Mouse (Mus musculus) C2C12 (cell line): ENCODE measurements around the gene Prss57. TPM values are rescaled to one million over a fixed set of nuclear protein-coding genes. Genes with fewer than 3 reads are reported as not detected.

Experiments used
- H3K27me3 ChIP-seq: one replicate; pipeline ENCODE4 v1.6.1; 2011; ENCODE audit not compliant: control insufficient read depth, insufficient read depth, insufficient read length
- H3K36me3 ChIP-seq: one replicate; pipeline ENCODE4 v1.6.1; 2011; ENCODE audit not compliant: control insufficient read depth, insufficient read depth
- H3K4me3 ChIP-seq: one replicate; pipeline ENCODE4 v1.5.1; 2011; ENCODE audit warnings: mild to moderate bottlenecking, control low read depth; ENCODE audit not compliant: poor library complexity, insufficient read depth, severe bottlenecking
- H3K79me2 ChIP-seq: one replicate; pipeline ENCODE4 v1.6.1; 2011; ENCODE audit not compliant: control insufficient read depth, insufficient read depth
- H3K79me3 ChIP-seq: one replicate; pipeline ENCODE4 v1.6.1; 2011; ENCODE audit warnings: low read depth, control low read depth
- H3ac ChIP-seq: one replicate; pipeline ENCODE3; 2011; ENCODE audit warnings: low read depth; ENCODE audit not compliant: control insufficient read depth, insufficient read length
- CEBPB ChIP-seq: IDR thresholded peaks from one replicate; pipeline ENCODE4 v1.6.1; 2011; ENCODE audit warnings: low read depth, mild to moderate bottlenecking, control low read depth, moderate library complexity
- CTCF ChIP-seq: IDR thresholded peaks from one replicate; pipeline ENCODE4 v1.5.1; 2011; ENCODE audit not compliant: control insufficient read depth, insufficient read depth, insufficient read length
- FOSL1 ChIP-seq: IDR thresholded peaks from one replicate; pipeline ENCODE4 v1.8.0; 2011; ENCODE audit warnings: mild to moderate bottlenecking, low read length; ENCODE audit not compliant: poor library complexity, insufficient read depth, severe bottlenecking
- MAX ChIP-seq: IDR thresholded peaks from one replicate; pipeline ENCODE4 v1.6.1; 2011; ENCODE audit warnings: mild to moderate bottlenecking, control low read depth
- MYOD1 ChIP-seq: IDR thresholded peaks from one replicate; pipeline ENCODE4 v1.6.1; 2011; ENCODE audit warnings: low read depth; ENCODE audit not compliant: control insufficient read depth, insufficient read length
- MYOG ChIP-seq: IDR thresholded peaks from one replicate; pipeline ENCODE4 v1.6.1; 2011; ENCODE audit not compliant: control insufficient read depth, insufficient read length; ENCODE audit errors: extremely low read depth
- USF1 ChIP-seq: IDR thresholded peaks from one replicate; pipeline ENCODE4 v1.6.1; 2011; ENCODE audit warnings: low read depth, mild to moderate bottlenecking, control low read depth, moderate library complexity
- polyA plus RNA-seq: library from polyadenylated mRNA; unstranded; fragments of >200 nt; fragmentation: generic; extraction: Trizol; gene quantifications from one replicate; pipeline ENCODE4 v1.2.1, GENCODE M21; 2012; ENCODE audit warnings: missing spikeins

The Prss57 gene
- polyA plus RNA-seq, 1 experiment = not detected

- no peak overlapping the region for H3ac ChIP-seq
- TF ChIP-seq MYOD1 (no peak), CTCF (no peak), USF1 (no peak), FOSL1 (no peak), MYOG (no peak), CEBPB (no peak), MAX (no peak)
- H3K27me3 ChIP-seq = no peaks in the 10 kb centered on the region
- H3K4me3 ChIP-seq = no peak overlapping the region
- no peaks in the 10 kb centered on the region for H3K79me2 ChIP-seq
- H3K79me3 ChIP-seq = no peaks in the 10 kb centered on the region
- H3K36me3 ChIP-seq = no peaks in the 10 kb centered on the region
Observed at GRCm38 (mm10) chr10:79783050-79783449, 7.7 kb downstream of the Prss57 start.

DNA sequence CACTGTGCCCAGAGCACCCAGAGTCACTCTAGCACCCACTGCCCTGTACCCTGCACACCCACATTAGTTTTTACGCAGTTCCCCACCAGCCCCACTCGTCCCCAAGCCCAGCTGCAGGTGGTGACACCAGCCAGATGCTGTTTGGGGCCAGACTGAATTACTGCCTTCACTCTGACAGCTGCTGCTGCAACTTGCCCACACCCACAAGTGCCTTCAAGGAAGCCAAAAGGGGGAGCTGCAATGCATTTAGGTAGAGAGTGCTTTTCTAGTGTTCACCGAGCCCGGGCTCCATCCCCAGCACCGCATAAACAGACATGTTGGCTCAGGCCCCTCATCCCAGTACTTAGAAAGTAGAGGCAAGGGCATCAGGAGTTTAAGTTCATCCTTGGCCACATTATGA, 8.8 kb downstream of the Prss57 start:
- H3K4me3 ChIP-seq = no peak overlapping the region
- no peak for TF ChIP-seq MAX
- no peak for TF ChIP-seq CEBPB
- no peak for TF ChIP-seq MYOG
- TF ChIP-seq USF1 = no peak
- TF ChIP-seq FOSL1 = no peak
- TF ChIP-seq MYOD1 = no peak
- no peak for TF ChIP-seq CTCF
- no peaks in the 10 kb centered on the region for H3K36me3 ChIP-seq
- H3ac ChIP-seq = no peak overlapping the region
- no peaks in the 10 kb centered on the region for H3K27me3 ChIP-seq
- no peaks in the 10 kb centered on the region for H3K79me3 ChIP-seq
- no peaks in the 10 kb centered on the region for H3K79me2 ChIP-seq

- Histone ChIP-seq H3K79me2 (no peaks in the 10 kb centered on the region), H3K27me3 (no peaks in the 10 kb centered on the region), H3ac (peak overlapping the region; percentile 13), H3K36me3 (no peaks in the 10 kb centered on the region), H3K79me3 (no peaks in the 10 kb centered on the region), H3K4me3 (no peak overlapping the region)
- TF ChIP-seq CEBPB (no peak), MAX (no peak), MYOD1 (no peak), FOSL1 (no peak), MYOG (no peak), CTCF (no peak), USF1 (no peak)
Observed at GRCm38 (mm10) chr10:79781139-79781538, 9.6 kb downstream of the Prss57 start.

- H3K4me3 ChIP-seq = no peak overlapping the region
- H3K79me2 ChIP-seq = no peaks in the 10 kb centered on the region
- TF ChIP-seq FOSL1 (no peak), USF1 (no peak), MYOD1 (no peak), CTCF (no peak), CEBPB (no peak), MYOG (no peak), MAX (no peak)
- no peaks in the 10 kb centered on the region for H3K79me3 ChIP-seq
- H3K36me3 ChIP-seq = no peaks in the 10 kb centered on the region
- no peak overlapping the region for H3ac ChIP-seq
- no peaks in the 10 kb centered on the region for H3K27me3 ChIP-seq
Observed at GRCm38 (mm10) chr10:79780664-79781015, 10.1 kb downstream of the Prss57 start.

DNA sequence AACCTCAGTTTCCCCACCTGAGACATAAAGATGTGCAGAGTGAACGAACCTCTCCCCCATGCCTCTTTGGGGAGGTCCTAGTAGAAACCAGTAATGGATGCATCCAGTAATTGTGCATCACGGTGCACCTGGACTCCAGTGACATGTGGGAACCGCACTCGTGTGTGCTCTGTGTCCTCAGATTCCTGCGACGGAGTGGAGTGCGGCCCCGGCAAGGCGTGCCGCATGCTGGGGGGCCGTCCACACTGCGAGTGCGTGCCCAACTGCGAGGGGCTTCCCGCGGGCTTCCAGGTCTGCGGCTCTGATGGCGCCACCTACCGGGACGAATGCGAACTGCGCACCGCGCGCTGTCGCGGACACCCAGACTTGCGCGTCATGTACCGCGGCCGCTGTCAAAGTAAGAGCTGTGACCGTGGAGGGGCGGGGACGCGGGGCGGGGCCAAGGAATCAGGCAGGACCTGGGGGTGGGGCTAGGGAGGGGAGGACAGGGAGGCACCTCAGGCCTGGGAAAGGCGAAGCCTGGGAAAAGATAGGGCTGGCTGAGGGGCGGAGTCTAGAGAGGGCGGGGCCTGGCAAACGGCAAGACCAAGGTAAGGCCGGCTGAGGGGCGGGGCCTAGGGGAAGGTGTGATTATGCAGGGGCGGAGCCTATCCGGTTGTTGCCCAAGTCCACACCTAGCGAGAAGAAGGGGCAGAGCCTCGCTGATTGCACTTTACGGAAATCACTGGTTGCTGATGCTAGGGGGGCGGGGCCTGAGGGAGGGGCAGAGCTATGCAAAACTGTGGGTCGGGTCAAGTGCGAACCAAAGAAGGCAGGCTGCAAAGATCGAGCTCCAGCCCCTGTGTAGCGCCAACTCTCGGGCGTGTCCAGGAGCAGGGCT, 10.7 kb downstream of the Prss57 start:
- TF ChIP-seq CTCF (peak; percentile 93), FOSL1 (no peak)
- Histone ChIP-seq H3ac (peak overlapping the region; percentile 31), H3K27me3 (no peaks in the 10 kb centered on the region), H3K36me3 (no peaks in the 10 kb centered on the region), H3K79me3 (no peaks in the 10 kb centered on the region), H3K4me3 (no peak overlapping the region), H3K79me2 (no peaks in the 10 kb centered on the region)

DNA sequence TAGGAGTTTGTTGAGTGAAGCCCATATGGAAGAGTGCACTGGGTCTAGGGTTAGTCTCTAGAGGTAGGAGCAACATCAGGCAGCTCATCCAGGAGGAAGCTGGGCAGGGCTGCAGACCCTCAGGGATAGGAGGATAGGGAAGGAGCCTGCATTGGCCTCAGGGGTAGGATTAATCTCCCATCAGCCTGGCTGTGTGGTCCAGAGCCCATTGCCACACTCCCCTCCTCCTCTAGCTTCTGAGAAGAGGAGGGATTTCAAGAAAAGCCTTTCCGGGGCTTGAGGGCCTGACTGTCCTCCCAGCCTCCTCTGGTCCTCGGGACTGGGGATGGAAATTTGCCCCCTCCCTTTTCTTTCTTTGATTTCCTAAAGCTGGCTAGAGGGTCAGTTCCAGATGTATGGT, 11.6 kb downstream of the Prss57 start:
- TF ChIP-seq MYOG (no peak), FOSL1 (no peak), MYOD1 (no peak), MAX (no peak), CEBPB (no peak), CTCF (no peak), USF1 (no peak)
- H3ac ChIP-seq = no peak overlapping the region
- H3K79me2 ChIP-seq = no peaks in the 10 kb centered on the region
- no peaks in the 10 kb centered on the region for H3K27me3 ChIP-seq
- no peak overlapping the region for H3K4me3 ChIP-seq
- H3K79me3 ChIP-seq = no peaks in the 10 kb centered on the region
- H3K36me3 ChIP-seq = no peaks in the 10 kb centered on the region
